Mouse (Mus musculus) heart, adult 2 months (tissue): ENCODE results near the gene Vti1a. TPM values are rescaled to one million over a fixed set of nuclear protein-coding genes. Genes with fewer than 3 reads are reported as not detected.

Experiments
- DNase-seq, 2 experiments: peaks; one replicate each; pipeline ENCODE4 v3.0.0; 2021
- H3K27ac ChIP-seq: fragments of 200-600 bp; 2 replicates; pipeline ENCODE4 v1.8.1; 2022
- H3K27me3 ChIP-seq: fragments of 200-500 bp; 2 replicates; pipeline ENCODE4 v1.6.1; 2012; ENCODE audit warnings: mild to moderate bottlenecking, low read length, inconsistent platforms, mixed read lengths; ENCODE audit not compliant: control insufficient read depth, insufficient read depth
- H3K36me3 ChIP-seq: fragments of 200-500 bp; 2 replicates; pipeline ENCODE4 v1.6.1; 2012; ENCODE audit warnings: low read length, inconsistent platforms; ENCODE audit not compliant: control insufficient read depth, insufficient read depth
- H3K4me1 ChIP-seq: fragments of 200-500 bp; 2 replicates; pipeline ENCODE4 v1.6.1; 2011; ENCODE audit warnings: low read length; ENCODE audit not compliant: control insufficient read depth, insufficient read depth
- H3K4me3 ChIP-seq: fragments of 200-600 bp; 2 replicates; pipeline ENCODE4 v1.8.1; 2022
- H3K79me2 ChIP-seq: fragments of 200-500 bp; replicated peaks from 2 replicates; pipeline ENCODE4 v1.6.1; 2012; ENCODE audit warnings: mild to moderate bottlenecking, inconsistent platforms, low read length, moderate library complexity, mixed read lengths; ENCODE audit not compliant: control insufficient read depth, insufficient read depth
- H3K9ac ChIP-seq: fragments of 200-500 bp; 2 replicates; pipeline ENCODE4 v1.6.1; 2012; ENCODE audit warnings: low read depth, mild to moderate bottlenecking, control low read depth, inconsistent platforms, low read length, mixed read lengths
- CTCF ChIP-seq: fragments of 200-600 bp; IDR thresholded peaks from 2 replicates; pipeline ENCODE4 v1.8.1; 2022; ENCODE audit warnings: antibody characterized with exemption, mild to moderate bottlenecking, moderate library complexity
- EP300 ChIP-seq: fragments of 200-500 bp; IDR thresholded peaks from 2 replicates; pipeline ENCODE4 v1.6.1; 2011; ENCODE audit warnings: low read depth, low read length, control low read depth; ENCODE audit not compliant: insufficient read depth
- POLR2A ChIP-seq: fragments of 200-500 bp; IDR thresholded peaks from 2 replicates; pipeline ENCODE4 v1.6.1; 2011; ENCODE audit warnings: mild to moderate bottlenecking, low read depth, low read length, control low read depth; ENCODE audit not compliant: insufficient read depth
- whole genome bisulfite sequencing: fragments of 180-500 bp; shearing (Covaris S2); methylation state at CpG from one replicate; pipeline ENCODE4 v1.1.7; 2018; 5-methylcytosine and 5-hydroxymethylcytosine counted together
- intact Hi-C: fragments of 180-260 bp; cut with DNase I; formaldehyde crosslinking; loops from one replicate; pipeline ENCODE4 v1.15.1; 2025
- polyA plus RNA-seq: library from polyadenylated mRNA; depleted of rRNA; stranded (reverse); fragments of >200 nt; gene quantifications from 2 replicates; pipeline ENCODE4 v1.2.3, GENCODE M21; 2012
- total RNA-seq, 2 experiments: library from RNA; stranded (reverse); gene quantifications; 2 replicates each; pipeline ENCODE4 v1.2.3; 2021

The Vti1a gene
- total and polyA plus RNA-seq, 3 experiments: 6.2 to 16.3 (median 15.6) TPM

DNA sequence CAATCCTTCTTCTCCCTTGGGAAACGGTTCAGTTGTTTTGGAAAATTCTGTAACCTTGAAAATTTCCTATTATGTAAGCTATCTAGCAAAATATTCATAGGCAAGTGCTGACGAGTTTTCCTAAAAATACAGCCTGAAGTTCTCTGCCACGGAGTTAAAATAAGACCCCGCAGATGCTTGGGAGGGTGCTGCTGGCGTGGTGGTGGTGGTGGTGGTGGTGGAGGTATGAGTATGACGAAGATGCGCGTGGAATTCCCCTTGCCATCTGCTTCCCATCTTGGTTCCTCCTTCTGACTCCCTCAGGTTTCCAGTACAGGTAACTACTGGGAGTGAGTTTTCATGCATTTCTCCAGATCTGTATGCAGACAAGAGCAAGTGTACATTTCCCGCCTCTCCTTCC, 46.5 kb downstream of the Vti1a start:
- intact Hi-C loops: no loop called here
- no peaks in the 10 kb centered on the region for H3K27me3 ChIP-seq
- no peak overlapping the region for H3K4me3 ChIP-seq
- no peak overlapping the region for H3K27ac ChIP-seq
- DNase-seq: no peak
- no peaks in the 10 kb centered on the region for H3K79me2 ChIP-seq
- 74% methylated on average over 9 of the region's 9 CpGs for WGBS
- H3K4me1 ChIP-seq: no peaks in the 10 kb centered on the region; the same call in 1 of the 2 replicates
- no peaks in the 10 kb centered on the region; the same call in 1 of the 2 replicates for H3K36me3 ChIP-seq
- TF ChIP-seq CTCF: no peak
- no peak for TF ChIP-seq EP300
- TF ChIP-seq POLR2A: no peak
- no peak overlapping the region for H3K9ac ChIP-seq

DNA sequence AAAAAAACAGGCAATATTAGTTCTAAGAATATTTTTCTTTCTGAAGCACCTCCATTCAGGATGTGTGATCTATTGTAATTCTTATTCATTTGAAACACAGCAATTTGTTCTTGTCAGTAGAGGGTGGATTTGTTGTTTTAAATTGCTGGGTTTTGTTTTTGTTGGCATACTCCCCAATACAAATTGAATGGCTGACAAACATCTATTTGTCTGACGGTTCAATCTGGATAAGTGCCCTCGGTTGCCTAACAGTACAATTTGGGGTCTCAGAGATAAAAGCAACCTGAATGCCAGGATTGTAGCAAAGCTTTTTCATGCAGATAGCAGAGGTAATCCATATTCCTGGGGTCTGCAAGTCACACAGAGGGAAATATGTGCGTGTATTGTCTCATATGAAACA, 53.6 kb downstream of the Vti1a start:
- no peaks in the 10 kb centered on the region for H3K27me3 ChIP-seq
- H3K36me3 ChIP-seq: no peaks in the 10 kb centered on the region; the same call in 1 of the 2 replicates
- H3K4me1 ChIP-seq: peaks cover 2% of the 10 kb centered on the region; the same call in 1 of the 2 replicates
- intact Hi-C loops: no loop called here
- H3K79me2 ChIP-seq: no peaks in the 10 kb centered on the region; the same call in 1 of the 2 replicates
- no peak for DNase-seq
- TF ChIP-seq POLR2A (no peak), CTCF (no peak), EP300 (no peak)
- H3K4me3 ChIP-seq: no peak overlapping the region
- 36% methylated on average over 3 of the region's 3 CpGs for WGBS
- no peak overlapping the region for H3K9ac ChIP-seq
- H3K27ac ChIP-seq: no peak overlapping the region

DNA sequence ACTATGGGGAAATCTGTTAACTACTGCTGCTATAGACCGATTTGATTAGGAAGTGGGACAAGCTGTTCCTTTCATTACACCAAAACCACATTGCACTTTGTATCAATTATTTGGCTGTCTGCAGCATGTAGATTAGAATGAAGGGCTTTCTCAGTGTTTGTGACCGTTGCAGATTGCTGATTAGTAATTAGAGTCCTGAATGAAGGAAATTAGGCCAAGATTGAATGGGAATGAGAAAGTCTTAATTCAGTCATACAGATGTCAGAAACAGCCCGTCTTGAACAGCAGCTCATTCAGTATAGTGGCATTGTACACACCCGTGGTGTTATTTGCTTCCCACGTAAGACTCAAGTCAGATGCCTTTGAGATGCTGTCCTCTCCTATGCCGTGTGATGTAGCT, 60.2 kb downstream of the Vti1a start:
- TF ChIP-seq EP300 (no peak), POLR2A (no peak), CTCF (no peak)
- H3K27ac ChIP-seq: no peak overlapping the region
- DNase-seq: no peak
- no peaks in the 10 kb centered on the region; the same call in 1 of the 2 replicates for H3K79me2 ChIP-seq
- intact Hi-C loops: no loop called here
- H3K27me3 ChIP-seq: no peaks in the 10 kb centered on the region
- H3K9ac ChIP-seq: no peak overlapping the region
- H3K36me3 ChIP-seq: no peaks in the 10 kb centered on the region
- H3K4me3 ChIP-seq: no peak overlapping the region
- H3K4me1 ChIP-seq: no peaks in the 10 kb centered on the region
- 85% methylated on average over 6 of the region's 6 CpGs for WGBS

DNA sequence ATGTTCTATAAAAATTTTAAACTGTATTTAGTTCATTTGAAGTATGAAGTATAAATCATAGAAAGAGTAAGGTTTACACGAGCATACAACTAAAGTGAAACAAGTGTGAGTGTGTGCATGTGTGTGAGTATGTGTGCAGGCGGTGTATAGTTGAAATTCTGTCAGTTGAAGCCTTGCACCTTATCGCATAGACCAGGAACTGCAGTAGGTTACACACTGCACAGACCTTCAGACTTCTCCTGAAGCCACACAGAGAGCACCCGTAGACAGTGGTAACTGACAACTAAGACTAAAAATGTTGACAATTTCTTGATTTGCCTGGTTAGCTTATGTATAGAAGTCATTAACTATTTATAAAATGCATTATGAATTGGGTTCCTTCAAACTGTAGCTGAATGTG, 61.4 kb downstream of the Vti1a start:
- Histone ChIP-seq H3K9ac (no peak overlapping the region), H3K27ac (no peak overlapping the region), H3K27me3 (no peaks in the 10 kb centered on the region), H3K4me3 (no peak overlapping the region), H3K36me3 (no peaks in the 10 kb centered on the region), H3K79me2 (no peaks in the 10 kb centered on the region; the same call in 1 of the 2 replicates), H3K4me1 (no peaks in the 10 kb centered on the region)
- intact Hi-C loops: no loop called here
- TF ChIP-seq CTCF: no peak
- no peak for TF ChIP-seq EP300
- TF ChIP-seq POLR2A: no peak
- WGBS: 94% methylated on average over 4 of the region's 4 CpGs
- no peak for DNase-seq

DNA sequence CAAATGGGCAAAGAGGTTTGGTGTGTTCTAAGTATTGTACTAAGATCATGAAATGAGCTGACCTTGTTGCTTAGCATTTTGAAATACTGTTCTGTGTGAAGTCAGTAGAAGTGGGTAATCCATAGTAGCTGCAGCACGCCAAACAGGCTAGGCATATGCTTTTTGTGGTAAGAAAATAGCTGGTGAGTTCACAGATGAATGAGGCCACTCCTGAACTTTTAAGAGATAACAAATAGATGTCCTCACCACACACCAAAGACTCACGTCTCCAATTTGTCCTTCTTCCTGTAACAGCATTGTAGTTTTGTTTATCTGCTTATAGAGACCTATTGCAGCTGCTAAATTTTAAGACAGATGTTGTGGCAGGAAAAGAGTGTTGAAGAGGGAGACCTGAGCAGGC, 62.8 kb downstream of the Vti1a start:
- no peaks in the 10 kb centered on the region for H3K4me1 ChIP-seq
- H3K36me3 ChIP-seq: no peaks in the 10 kb centered on the region
- TF ChIP-seq CTCF: no peak
- TF ChIP-seq EP300: no peak
- no peak for TF ChIP-seq POLR2A
- H3K4me3 ChIP-seq: no peak overlapping the region
- H3K9ac ChIP-seq: no peak overlapping the region
- WGBS: 57% methylated on average over 2 of the region's 2 CpGs
- H3K27me3 ChIP-seq: no peaks in the 10 kb centered on the region
- no peaks in the 10 kb centered on the region; the same call in 1 of the 2 replicates for H3K79me2 ChIP-seq
- DNase-seq: no peak
- intact Hi-C loops: no loop called here
- no peak overlapping the region for H3K27ac ChIP-seq

DNA sequence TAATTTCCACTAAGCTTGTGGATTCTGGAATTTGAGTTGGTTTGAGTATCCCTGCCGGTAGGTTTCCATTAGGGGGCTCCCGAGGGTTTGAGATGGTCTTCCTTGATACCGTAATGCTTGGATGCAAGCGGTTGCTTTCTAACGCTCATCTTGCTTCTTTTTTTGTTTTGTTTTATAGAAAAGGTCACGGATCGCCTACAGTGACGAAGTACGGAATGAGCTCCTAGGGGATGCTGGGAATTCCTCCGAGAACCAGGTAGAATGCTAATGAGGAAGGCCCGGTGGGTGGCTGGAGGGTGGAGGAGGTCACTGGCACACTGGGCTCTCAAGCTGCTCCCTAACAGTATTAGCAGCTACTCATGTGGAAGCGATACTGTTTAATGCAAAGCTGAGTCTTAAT, 64.7 kb downstream of the Vti1a start:
- no peaks in the 10 kb centered on the region for H3K79me2 ChIP-seq
- H3K4me1 ChIP-seq: no peaks in the 10 kb centered on the region
- no peak overlapping the region for H3K9ac ChIP-seq
- 74% methylated on average over 12 of the region's 12 CpGs for WGBS
- H3K27me3 ChIP-seq: no peaks in the 10 kb centered on the region
- no peak for DNase-seq
- TF ChIP-seq POLR2A (no peak), CTCF (no peak), EP300 (no peak)
- H3K36me3 ChIP-seq: no peaks in the 10 kb centered on the region
- intact Hi-C loops: no loop called here
- H3K27ac ChIP-seq: no peak overlapping the region
- H3K4me3 ChIP-seq: no peak overlapping the region
